Mouse (Mus musculus): ENCODE measurements at regions not wholly inside any gene's neighbourhood (a gene's known extent, or its start where the extent isn't known, plus 50 kb on each side); places are given as distances from the start of the nearest gene placed in this dataset.

DNA sequence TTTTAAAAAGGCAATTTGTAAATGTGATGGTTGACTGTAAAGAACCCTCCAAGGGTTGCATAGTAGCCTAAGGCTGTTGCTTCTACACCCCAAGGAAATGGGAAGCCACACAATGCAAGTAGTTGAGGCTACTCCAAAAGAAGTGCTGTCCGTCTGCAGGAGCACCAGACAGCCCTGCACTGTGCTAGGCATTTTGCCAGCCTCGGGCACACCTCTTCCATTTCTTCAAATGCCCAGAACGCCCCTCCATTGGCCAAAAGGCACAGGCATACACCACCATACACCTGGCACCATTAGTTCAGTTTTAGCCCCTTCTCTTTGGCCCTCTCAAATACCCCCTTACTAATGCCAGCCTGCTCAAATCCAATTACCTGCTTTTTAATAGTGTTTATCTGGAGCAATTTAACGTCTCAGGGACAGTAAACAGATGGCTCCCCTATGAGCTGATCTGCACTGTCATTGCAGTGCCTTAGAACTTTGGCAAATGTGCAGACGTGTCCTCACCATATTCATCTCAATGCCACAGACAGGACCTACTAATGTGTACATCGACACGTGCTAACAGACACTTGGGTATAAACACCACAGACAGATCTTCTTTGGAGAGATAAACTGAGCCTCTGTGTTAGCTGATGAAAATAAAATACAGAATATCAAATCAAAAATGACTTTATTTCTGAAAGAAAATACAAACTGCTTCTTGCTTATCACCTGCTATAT, 211.9 kb upstream of the Hnrnpa3 start:
- no peak for DNase-seq (ENCODE audit: low spot score in 2 of 2)

DNA sequence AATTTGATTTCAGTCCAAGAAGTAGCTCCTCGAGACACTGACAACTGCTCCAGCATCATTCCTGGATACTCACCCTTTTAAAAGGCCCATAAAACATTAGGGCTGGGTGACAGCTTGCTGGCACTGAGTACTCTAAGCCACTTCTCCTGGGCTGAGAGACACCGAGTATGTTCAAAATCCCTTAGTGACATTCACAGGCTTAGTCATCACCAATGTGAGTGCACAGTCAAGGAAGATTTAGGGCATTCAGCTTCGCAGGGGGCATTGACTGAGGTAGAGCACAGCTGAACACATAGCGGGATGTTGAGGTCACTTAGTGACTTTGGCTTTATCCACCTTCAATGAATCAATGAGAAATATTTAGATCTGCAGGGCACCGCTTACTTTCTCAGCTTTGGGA, 210.8 kb upstream of the Hnrnpa3 start:
- DNase-seq (ENCODE audit: low spot score in 2 of 2) = no peak

- no peak for DNase-seq (ENCODE audit: low spot score in 2 of 2)
Measured at GRCm38 (mm10) chr2:75451846-75452267, 207.2 kb upstream of the Hnrnpa3 start.

DNA sequence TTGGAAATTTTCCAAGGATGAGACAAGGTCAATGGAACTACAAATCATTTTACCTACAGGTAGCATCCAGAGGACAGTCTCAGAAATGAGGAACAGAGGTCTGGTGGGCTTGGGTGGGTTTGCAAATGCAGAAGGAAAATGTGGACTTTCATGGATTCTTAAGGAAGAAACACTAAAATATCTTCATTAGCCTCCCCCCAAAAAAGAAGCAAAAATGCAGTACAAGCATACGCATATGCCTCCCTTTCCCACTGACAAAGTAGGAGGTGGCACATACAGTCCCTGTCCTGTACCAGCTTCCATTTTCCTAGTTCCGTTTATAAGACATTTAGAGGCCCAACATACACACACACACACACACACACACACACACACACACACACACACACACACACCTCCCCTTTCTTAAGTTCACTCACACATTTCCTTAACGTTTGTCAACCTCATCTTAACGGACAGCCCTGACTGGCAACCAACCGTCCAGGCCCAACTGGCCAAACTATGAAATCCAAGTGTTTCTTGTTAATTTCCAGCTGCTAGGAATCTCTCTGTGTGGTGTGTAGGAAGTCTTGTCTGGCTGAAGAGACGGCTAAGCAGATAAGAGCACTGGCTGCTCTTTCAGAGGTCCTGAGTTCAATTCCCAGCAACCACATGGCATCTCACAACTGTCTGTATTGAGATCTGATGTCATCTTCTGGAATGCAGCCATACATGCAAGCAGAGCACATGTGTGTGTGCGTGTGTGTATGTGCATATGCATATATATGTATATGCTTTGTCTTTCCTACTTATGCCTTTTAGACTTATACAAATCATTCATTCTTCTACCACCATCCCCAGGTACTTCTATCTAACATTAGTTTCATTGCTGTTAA, 206.6 kb upstream of the Hnrnpa3 start:
- DNase-seq (ENCODE audit: low spot score in 2 of 2) = no peak

DNA sequence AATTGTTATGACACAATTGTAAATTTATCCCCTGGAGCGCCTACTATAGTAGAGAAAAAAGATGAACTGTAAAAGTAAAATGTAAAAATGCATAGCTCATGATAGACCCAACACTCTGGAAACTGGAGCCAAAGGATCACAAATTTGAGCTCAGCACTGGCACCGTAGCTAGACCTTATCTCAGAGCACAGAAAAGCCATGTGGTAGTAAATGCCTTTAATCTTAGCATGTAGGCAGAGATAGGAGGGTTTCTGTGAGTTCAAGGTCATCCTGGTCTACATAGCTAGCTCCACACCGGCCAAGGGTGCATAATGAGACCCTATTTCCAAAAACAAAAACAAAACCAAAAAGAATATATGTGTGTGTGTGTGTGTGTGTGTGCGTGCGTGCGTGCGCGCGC, 203.6 kb upstream of the Hnrnpa3 start:
- no peak for DNase-seq (ENCODE audit: low spot score in 2 of 2)

DNA sequence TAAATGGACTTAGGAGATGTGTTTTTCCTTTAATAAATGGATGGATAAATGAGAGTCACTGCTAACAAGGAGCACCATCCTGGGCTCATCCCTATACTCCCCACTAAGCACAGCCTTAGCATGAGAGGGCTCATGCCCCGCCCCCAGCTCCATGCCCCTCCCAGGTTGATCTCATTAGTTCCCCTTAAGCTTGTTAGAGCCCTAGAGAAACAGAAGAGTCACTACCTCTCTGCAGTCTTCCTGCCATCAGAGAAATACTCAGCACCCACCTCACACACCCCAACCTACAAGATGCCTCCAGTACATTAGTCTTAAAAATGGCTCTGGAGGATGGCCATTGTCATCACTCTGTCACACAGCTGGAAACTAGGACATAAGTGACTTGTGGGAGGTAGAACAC, 202.8 kb upstream of the Hnrnpa3 start:
- no peak for DNase-seq (ENCODE audit: low spot score in 2 of 2)

DNA sequence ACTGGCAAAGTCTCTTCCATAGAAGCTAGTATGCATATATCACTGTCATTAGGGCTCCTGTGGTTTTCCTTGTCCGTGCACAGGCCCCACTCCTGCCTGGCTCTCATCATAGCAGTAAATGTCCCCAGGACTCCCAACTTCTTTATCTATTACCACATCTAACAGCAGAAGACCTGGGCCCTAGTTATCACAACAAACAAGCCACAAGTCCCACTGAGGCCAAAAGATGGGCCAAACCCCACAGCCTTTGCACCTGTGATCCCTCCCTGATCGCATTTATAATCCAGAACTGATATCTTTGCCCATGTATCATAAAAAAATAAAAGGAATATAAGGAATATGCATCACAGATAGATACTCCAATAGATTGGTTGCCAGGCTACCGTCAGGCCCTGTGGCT, 201.6 kb upstream of the Hnrnpa3 start:
- no peak for DNase-seq (ENCODE audit: low spot score in 2 of 2)

GRCm38 (mm10) chr2:75458898-75459297, 200.2 kb upstream of the Hnrnpa3 start:
- no peak for DNase-seq (ENCODE audit: low spot score in 2 of 2)

GRCm38 (mm10) chr2:75460419-75460818, 198.6 kb upstream of the Hnrnpa3 start:
- DNase-seq (ENCODE audit: low spot score in 2 of 2) = no peak

DNA sequence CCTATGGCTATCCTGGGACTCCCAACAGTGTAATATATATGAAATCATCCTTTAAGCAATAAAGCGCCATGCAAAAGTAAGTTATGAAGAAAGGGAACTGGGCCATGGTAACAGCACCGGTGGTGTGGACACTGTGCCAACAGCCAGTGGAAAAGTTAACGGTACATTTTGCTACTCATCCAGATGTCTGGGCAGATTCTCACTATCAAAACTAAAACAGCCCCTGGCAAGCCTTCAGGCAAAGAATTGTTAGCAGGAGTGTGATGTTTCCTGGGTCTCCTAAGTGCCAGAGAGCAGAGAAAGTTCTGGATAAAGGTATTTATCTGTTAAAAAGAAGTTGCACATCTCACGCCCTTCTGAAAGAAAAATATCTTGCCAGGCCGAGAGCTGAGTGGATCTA, 198.0 kb upstream of the Hnrnpa3 start:
- no peak for DNase-seq (ENCODE audit: low spot score in 2 of 2)

DNA sequence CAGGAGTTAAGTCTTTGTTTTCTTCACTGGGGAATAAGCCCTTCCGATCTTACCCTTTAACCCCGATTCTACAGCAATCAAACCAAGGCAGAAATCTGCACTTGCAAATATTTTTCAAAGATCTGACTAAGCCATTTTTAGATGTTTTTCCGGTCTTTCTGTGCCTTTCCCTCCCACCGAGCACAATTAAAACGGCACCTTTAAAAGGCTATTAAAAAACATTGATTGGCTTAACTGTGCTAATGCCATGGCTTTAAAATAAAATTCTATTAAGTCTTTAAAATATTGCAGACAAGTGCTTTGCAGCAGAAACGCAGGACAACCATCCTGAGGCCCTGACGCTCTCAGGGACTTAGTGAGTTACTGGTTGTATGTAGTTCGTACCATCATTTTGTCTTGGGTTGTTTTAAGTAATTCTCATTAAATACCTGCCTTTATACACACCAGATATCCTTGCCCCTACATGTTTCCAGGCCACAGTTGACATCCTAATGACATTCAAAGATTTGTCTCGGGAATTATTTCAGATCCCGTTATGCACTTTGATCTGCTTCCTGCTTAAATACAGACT, 197.6 kb upstream of the Hnrnpa3 start:
- DNase-seq (ENCODE audit: low spot score in 2 of 2) = no peak

DNA sequence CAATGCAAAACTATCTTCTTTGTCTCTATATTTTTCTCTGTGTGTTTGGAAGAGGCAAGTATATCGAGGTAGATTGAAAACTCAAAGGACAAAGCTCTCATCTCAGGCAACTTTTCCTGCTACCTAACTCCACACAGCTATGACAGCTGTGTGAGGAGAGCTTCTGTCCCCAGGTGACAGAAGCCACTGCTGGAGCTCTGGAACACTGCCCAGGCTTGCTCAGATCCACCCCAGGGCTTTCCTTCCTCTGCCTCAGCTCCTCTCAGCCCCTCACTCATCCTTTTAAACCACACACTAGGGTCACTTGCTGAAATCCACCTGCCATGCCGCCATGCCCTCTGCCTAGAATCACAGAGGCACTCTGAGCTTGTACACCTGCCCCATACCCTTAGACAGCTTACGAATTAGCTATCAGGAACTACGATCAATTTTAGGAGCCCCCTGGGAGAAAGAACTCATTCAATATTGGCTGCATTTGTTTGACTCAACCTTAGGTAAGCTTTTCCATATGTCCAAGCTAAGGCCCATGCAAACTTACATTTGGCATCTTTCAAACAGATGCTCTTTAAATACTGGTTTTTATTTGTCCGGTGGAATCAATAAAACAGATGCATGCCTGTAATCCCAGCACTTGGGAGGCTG, 196.9 kb upstream of the Hnrnpa3 start:
- DNase-seq (ENCODE audit: low spot score in 2 of 2) = no peak

- no peak for DNase-seq (ENCODE audit: low spot score in 2 of 2)
Measured at GRCm38 (mm10) chr2:75463091-75463490, 196.0 kb upstream of the Hnrnpa3 start.

GRCm38 (mm10) chr2:75464429-75464828, 194.6 kb upstream of the Hnrnpa3 start:
- DNase-seq (ENCODE audit: low spot score in 2 of 2) = no peak

- DNase-seq (ENCODE audit: low spot score in 2 of 2) = no peak
Measured at GRCm38 (mm10) chr2:75468851-75469250, 190.2 kb upstream of the Hnrnpa3 start.

GRCm38 (mm10) chr2:75469958-75470687, 188.9 kb upstream of the Hnrnpa3 start:
- DNase-seq (ENCODE audit: low spot score in 2 of 2) = peak; percentile 26 to 38

DNA sequence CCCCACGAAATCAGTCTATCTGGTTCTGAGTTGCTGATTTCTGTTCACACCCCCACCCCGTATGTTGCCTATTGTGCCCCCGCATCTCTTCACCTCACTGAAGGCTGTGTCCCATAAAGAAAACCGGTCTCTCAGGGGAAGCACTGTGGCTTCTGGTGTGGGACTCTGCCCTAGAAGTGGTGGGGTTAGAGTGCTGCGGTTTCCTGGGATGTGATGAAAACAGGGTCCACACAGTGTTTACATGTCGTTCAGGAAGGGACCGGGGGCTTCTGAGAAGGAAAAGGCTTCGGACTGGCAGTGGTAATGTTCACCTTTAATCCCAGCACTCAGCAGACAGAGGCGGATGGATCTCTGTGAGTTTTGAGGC, 188.4 kb upstream of the Hnrnpa3 start:
- DNase-seq (ENCODE audit: low spot score in 2 of 2) = no peak

DNA sequence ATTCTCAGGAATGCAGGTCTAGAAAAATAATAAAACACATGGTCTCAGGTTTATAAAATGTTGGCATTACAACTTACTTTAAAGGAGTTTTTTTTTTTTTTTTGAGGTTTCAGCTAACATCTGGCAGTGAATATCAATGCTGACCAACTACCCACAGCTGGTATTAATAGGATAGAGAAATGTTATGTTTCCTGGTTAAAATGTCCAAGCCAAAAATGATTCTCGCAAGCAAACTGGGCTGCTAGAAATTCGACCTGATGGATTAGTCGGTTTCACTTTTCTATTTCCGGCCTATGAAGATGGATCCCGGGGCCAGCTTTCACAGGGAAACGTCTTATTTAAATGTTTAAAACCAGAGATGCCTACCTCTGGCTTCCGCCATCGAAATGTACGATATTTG, 186.6 kb upstream of the Hnrnpa3 start:
- no peak for DNase-seq (ENCODE audit: low spot score in 2 of 2)

- no peak for DNase-seq (ENCODE audit: low spot score in 2 of 2)
Measured at GRCm38 (mm10) chr2:75474509-75474908, 184.6 kb upstream of the Hnrnpa3 start.

GRCm38 (mm10) chr2:75476350-75476749, 182.7 kb upstream of the Hnrnpa3 start:
- no peak for DNase-seq (ENCODE audit: low spot score in 2 of 2)

DNA sequence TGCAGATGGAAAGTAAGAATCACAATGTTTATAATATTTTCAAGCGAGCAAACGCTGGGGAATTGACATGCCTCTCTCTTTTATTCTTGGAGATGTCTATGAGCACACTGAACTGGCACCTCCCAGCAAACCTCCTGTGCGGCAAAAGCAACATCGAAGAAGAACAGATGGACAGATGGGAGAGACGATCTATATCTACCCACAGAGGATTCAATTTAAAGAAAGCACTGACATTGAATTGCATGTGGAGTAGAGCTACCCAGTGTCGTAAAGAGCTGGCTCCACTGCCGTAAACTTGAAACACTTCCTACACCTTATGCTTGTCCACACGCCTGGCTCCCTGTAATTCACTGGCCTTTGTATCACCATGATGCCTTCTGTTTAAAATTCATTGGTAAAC, 182.0 kb upstream of the Hnrnpa3 start:
- peak; percentile 8 to 18 for DNase-seq (ENCODE audit: low spot score in 2 of 2)

- DNase-seq (ENCODE audit: low spot score in 2 of 2) = no peak
Measured at GRCm38 (mm10) chr2:75479546-75479945, 179.5 kb upstream of the Hnrnpa3 start.
